Mouse (Mus musculus): ENCODE results near the gene Eme1.
"Not testable (repeated sequence)": the region's sequence is repeated elsewhere in the genome, so short reads cannot be mapped to it uniquely, and the experiment has no call there.

Gene Eme1

DNA sequence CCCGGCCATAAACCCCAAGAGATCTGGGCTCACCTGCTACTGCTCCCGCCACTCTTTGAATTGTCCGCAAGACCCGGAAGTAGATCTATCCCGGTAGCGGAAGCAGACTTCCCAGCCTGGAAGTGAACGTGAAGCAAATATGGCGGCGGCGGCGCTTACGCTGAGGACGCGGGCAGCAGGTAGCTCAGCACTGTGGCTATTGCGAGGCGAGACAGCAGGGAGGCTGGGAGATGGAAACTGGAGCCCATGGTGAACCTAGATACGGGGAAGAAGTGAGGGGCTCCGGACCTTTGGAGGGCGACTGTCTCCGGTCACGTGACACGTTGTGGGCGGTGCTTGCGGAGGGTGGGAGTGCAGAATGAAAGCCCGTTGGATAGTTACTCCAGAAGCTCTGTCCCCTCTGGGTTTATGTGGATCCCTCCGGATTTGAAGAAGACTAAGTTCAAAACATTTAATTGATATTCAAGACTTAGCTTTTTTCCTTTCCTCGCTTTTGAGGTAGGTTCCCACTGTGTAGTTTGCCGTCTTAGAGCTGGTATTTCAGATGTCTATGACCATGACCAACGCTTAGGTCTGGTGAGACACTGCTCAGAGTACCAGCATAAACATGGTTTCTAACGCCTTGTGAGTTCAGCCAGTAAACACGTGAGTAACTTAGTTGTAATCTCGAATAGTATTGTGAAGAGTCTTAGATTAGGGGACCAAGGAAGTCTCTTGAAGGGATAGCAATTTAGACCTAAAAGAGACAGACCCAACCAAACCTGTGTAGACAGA lies at the start of gene Eme1, which contains the start of gene Mrpl27:
Gene Eme1, minus strand, starts transcription at position 302 of the 774 bp plus-strand sequence.
Gene Mrpl27, plus strand, starts transcription at position 105 of the 774 bp plus-strand sequence.
- DNase-seq (ENCODE audit: extremely low read depth, insufficient read length, low spot score): peak; percentile 91

DNA sequence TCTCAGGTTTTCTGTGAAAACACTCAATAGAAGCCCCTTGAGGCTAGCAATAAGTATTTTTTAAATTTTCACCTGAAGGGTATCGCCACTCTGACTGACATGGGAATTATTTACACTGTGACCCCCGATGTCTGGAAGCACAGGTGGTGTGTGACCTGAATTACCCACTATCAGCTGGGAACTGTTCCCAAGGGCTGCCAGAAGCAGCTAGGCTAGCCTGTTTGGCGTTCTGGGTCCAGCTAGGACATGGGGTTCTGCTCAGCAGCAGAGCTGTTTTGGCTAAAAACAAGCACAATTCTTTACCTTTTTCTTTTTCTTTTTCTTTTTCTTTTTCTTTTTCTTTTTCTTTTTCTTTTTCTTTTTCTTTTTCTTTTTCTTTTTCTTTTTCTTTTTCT lies 48.4 kb upstream of the Eme1 start:
- DNase-seq (ENCODE audit: extremely low read depth, insufficient read length, low spot score): no peak

DNA sequence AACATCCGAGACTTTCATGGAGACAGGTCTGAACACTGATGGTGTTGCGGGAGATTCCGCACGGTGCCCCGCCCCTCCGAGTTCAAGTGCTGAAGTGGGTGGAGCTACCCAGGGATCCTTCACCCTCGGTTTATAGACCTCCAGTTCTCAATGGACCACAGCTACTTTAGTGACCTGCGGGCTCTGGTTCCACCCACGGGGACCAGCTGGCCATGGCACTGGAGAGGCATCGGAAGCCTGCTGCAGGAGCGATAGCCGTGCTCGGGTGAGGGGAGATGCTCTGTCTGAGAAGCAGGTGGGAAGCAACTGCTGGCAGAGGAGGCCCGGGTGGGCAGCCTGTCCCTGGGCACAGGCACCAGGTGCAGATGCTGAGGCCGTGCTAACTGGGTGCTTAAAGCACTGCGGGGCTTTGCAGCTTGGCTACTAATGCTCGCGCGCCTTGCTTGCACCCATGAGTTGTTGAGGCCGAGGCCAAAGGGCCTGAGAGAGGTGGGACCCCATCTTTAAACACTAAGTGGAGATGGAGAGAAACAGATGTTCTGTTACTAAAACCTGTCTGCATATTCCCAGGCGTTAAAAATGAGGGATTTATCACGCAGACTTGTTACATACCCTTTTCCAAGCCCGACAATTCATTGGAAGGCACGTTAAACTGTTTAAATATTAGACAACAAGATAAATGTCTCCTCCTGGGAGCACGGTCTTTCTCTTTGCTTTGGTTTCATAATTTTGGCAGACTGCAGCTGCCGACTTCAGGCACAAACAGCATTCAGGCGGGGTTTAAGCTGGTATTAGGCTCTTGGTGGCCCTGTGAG lies 47.8 kb upstream of the Eme1 start:
- no peak for DNase-seq (ENCODE audit: extremely low read depth, insufficient read length, low spot score)

DNA sequence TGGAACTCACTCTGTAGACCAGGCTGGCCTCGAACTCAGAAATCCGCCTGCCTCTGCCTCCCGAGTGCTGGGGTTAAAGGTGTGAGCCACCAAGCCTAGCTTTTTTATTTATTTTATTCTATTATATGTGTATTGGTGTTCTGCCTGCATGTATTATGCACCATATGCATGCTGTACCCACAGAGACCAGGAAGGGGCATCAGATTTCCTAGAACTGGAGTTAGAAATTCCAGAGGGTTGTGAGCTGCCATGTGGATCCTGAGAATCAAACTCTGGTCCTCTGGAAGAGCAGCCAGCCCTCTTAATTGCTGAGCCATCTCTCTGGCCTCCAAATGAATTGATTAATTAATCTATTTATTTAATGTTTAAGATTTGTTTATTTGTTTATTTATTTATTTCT lies 45.6 kb upstream of the Eme1 start:
- DNase-seq (ENCODE audit: extremely low read depth, insufficient read length, low spot score): no peak

DNA sequence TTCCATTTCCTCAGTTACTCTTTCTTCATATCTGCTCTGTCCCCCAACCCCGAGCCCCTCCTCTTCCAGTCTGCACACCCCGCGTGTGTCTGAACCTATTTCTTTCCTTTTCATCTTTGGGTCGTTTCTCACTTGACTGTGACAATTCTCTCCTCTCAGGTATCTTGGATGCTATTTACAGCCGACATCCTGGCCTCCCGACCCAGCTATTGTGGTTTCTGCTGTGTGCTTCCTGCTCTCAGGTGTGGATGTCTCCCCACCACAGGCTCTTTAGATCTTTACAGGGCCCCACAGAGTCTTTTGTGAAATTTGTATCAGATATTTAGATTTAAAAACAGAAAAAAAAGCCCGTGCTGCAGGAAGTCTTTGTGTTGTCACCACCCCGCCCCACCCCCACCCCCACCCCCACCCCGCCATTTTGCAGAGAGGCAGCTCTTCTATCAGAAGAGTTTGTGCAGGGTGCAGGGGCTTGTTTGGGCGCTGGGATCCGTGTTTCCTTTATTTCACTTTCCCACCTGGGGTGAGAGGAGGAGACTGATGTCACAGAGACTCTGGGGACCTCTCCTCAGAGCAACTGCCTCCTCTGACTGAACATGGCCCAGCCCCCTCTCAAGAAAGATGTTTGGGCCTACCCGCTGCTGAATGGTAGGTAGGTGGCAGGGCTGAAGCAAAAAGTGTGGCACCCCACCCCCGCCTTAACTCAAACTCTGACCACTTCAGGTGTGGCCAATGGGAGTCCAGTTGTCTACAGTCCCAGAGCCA lies 44.1 kb upstream of the Eme1 start:
- DNase-seq (ENCODE audit: extremely low read depth, insufficient read length, low spot score): no peak

DNA sequence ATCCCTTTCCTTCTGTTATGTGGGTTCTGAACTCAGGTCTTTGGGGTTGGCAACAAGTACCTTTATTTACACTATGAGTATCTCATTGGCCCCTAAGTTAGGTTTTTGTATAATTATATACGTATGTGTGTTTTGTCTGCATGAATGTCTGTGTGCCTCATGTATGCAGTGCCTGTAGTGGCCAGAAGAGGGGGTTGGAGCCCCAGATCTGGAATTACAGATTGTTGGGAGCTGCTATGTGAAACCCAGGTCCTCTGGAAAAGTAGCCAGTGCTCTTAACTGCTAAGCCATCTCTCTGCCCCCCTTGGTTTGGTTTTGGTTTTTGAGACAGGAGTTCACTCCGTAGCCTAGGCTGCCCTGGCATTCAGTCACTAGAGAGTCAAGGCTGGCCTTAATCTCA lies 43.4 kb upstream of the Eme1 start:
- DNase-seq (ENCODE audit: extremely low read depth, insufficient read length, low spot score): no peak

DNA sequence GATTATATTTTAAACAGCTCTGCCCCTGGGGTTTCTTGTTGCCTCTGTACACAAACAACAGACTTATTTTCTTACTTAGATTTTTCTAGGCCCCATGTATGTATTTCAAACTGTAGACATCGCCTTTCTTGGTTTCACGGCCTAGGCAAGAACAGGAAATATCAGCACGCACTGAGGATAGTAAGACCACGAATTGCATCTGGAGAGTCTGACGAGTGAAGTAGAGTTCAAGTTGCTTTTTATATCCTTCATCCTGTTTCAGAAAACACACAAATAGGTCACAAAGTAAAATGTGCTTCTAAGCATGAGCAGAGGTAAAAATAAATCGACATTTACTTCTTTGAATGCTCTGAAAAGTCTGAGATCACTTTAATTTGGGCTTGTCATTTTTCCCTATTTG lies 41.7 kb upstream of the Eme1 start:
- no peak for DNase-seq (ENCODE audit: extremely low read depth, insufficient read length, low spot score)

DNA sequence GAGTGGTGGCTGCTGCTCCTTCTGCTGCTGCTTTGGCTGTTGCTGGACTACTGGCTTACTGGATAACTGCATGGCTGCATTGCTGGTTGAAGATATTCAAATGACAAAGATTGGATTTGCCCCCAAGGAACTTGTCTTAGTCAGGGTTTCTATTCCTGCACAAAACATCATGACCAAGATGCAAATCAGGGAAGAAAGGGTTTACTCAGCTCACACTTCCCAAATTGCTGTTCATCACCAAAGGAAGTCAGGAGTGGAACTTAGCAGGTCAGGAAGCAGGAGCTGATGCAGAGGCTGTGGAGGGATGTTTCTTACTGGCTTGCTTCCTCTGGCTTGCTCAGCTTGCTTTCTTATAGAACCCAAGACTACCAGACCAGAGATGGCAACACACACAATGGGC lies 38.7 kb upstream of the Eme1 start:
- DNase-seq (ENCODE audit: extremely low read depth, insufficient read length, low spot score): not testable (repeated sequence)

DNA sequence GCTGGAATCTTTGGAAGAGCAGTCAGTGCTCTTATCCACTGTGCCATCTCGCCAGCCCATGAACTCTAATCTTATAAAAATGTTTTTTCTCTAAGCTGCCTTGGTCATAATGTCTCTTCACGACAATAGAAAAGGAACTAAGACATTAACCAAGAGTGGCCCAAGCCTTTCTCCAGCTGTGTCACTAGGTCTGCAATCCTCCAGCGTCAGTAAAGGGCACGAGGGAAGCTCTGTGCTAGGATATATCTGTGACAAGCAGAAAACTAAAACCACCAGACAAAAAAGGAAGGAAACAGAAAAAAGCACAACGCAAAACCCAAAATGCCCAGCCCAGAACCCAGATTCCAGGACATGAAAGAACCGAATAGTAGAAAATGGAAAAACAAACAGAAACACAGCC lies 33.4 kb upstream of the Eme1 start:
- DNase-seq (ENCODE audit: extremely low read depth, insufficient read length, low spot score): no peak

DNA sequence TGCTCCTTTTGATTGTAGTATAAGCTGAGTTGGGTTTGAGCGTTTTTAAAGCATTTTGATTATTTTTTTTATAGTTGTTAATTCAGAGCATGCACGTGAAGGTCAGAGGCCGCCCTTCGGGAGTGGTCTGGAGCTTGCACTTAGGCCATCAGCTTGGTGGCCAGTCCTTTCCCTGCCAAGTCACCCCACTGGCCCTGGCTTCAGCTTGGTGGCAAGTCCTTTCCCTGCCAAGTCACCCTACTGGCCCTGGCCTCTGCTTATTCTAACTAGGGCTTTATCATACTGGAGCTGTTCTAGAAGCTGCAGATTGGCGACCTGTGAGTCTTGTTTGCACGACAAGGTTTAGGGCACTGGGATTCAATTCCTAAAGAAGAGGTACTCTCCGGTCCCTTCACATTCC lies 28.7 kb upstream of the Eme1 start:
- no peak for DNase-seq (ENCODE audit: extremely low read depth, insufficient read length, low spot score)

DNA sequence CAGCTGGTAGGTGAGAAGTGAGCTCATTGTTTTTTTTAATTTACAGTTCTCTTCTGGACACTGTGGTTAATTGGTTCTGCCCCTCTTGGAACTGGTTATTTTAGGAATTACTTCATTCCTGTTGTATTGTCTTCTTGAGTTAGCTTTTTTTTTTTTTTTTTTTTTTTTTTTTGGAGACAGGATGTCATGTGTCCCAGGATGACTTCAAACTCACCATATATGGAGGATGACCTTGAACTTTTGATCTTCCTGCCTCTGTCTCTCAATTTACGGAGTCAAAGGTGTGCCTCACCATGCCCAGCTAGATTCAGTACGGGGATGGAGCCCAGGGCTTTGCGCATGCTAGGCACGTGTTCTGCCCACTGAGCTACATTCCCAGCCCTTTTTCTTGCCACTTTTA lies 27.9 kb upstream of the Eme1 start:
- no peak for DNase-seq (ENCODE audit: extremely low read depth, insufficient read length, low spot score)

DNA sequence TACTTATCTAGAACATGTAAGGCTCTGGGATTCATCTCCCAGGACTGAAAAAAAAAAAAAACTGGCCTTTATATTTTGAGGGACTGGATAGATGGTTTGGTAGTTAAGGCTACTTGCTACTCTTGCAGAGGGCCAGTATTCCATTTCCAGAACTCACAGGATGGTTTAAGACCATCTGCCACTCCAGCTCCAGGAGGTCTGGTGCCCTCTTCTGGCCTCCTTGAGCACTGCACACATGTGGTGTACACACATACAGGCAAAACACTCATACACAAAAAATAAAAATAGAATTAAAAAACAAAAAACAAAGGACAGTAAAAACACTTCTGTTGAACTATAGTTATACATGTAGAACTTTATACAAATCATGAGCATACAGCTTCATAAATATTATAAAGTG lies 26.9 kb upstream of the Eme1 start:
- DNase-seq (ENCODE audit: extremely low read depth, insufficient read length, low spot score): no peak

DNA sequence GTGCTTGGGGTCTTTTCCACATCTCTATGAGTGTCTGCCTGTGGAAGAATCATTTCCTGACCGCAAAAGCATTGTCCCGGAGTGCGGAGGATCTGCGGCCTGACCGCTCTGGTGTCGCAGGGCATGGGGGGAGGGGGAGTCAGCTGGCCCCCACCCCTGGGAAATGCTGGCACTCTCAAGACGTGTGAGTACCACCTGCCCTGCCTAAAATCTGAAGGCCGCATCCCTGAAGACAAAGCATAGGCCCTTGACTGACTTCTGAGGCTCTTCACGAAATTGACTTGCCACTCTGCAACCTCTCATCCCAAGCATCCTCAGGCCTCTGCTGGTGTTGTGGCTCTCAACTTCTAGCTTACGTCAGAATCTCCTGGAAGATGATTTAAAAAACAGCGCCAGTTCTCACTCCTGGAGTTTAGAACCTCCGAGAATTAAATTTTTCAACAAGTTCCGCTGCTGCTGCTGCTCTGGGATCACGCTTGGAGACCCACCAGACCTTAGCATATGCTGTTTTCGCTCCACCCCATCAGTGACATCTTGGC lies 23.9 kb upstream of the Eme1 start:
- DNase-seq (ENCODE audit: extremely low read depth, insufficient read length, low spot score): no peak

DNA sequence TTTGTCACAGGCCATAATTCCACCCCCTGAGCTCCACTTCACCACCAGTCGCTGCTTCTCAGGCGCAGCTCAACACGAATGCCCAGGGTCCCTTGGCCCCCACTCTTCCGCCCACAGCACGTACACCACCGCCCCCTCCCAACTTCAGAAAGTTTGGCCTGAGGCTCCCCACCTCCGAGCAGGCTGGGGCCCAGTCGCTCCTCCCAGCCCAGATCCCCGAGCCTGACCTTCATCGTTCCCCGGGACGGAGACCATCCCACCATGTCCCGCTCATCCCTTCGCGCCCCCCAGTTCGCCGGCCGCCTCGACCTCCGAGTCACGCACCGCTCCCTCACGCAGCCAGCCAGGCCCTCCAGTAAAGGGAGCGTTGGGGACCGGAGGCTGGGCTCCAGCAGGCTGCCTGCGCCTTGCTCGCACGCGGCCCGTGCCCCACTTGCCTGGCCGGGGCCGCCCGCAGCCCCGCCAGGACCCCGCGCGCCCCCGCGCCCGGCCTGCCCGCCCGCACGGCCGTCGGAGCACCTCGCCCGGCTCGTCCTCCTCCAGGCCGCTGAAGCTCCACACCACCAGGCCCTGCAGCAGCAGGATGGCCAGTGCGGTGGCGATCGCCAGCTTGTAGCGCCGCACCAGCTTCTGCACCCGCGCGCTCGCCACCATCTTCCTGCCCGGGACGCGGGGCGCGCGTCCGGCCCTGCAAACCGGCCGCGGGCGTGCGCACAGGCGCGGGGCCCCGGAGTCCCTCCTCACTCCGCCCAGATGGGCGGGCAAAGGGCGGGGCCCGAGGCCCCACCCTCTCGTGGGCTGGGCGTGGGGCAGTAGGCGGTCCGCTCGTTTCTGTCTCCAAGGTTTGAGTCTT lies 23.2 kb upstream of the Eme1 start, which contains the start of gene Xylt2:
Gene Xylt2, minus strand, starts transcription at position 762 of the 853 bp plus-strand sequence.
- DNase-seq (ENCODE audit: extremely low read depth, insufficient read length, low spot score): peak; percentile 92

DNA sequence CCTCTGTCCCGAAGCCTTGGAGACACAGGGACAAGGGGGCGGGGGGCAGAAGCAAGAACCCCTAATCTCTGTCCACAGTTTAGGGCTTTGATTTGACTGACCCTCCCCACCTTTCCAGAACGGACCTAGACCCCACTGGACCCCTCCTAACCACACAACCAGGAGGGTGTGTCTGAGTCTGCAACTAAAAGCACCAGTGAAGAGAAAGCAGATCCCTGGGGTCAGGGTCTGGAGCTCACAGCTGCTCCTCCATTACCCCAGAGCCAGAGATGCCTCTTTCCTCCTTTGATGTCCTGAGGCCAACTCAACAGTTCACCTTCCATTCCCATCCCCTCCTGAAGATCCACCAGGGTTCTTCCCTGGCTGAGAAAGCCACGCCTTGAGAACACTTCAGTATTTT lies 22.5 kb upstream of the Eme1 start:
- DNase-seq (ENCODE audit: extremely low read depth, insufficient read length, low spot score): no peak

DNA sequence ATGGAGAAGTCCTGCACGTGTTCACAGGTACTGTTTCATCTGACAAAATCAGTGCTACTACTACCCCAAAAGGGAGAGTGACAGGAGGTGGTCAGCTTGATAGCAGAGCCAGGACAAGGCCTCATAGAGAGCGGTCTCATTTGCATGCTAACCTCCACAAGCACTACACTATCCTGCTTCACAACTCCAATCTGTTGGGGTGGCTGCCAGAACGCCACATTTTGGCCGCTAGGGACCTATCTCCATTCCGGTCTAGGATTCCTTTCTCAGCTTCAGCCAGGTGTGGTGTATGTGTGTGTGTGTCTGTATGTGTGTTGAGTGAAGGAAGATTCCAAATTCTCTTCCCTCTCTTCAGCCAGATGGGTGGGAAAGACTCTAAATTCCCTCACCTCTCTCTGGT lies 21.7 kb upstream of the Eme1 start:
- DNase-seq (ENCODE audit: extremely low read depth, insufficient read length, low spot score): no peak

DNA sequence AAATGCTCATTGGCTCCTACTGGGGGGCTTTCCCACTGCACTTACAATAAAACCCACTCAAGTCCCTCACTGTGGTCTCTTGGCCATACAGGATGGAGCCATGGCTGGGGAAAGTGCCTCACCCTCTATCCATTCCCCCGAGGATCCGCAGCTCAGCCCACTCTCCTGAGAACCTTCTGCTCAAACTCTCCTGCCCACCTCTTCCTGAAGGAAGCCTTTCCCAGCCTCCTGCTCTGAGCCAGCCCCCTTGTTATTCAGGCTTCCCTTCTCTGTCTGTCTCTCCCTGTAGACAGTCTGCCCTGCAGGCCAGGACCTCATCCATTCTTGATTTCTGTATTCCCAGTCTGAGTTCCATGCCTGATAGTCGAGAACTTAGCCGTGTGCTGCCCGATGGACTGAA lies 21.2 kb upstream of the Eme1 start:
- no peak for DNase-seq (ENCODE audit: extremely low read depth, insufficient read length, low spot score)

DNA sequence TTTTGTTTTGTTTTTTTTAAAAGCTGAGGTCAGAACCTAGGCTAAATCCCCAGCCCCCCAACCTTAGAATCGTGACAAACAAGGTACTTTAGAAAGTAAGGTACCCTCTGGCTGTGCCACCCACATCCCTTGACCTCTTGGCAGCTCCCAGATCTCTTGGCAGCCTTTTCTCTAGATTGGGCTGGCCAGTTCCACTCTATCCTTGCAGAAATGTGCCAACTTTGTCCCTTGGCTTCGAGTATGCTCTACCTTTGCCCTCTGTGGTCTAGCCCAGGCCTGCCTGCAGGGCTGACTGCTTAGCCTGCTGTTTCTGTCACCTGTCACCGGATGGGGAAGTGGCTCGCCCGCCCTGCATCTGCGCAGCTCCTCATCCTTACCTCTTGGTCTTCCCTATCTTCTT lies 11.5 kb upstream of the Eme1 start:
- DNase-seq (ENCODE audit: extremely low read depth, insufficient read length, low spot score): no peak

DNA sequence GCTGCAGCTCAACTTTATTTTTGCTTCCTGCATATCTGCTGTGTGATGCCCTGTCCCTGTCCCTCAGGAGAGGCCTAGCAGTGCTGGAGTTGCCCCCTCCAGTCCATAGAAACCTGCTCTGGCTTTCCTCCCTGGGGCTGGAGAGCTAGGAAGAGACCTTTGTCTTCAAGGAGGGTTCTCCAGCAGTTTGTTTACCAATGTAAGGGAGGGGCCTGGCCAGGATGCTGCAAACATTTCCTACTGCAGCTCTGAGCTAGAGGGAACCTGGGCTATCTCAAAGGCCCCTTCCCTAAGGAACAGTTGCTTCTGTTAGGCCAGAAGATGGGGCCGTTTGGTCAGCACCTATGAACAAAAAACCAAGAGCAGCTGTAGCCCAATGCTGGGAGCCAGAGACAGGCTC lies 7.6 kb upstream of the Eme1 start:
- no peak for DNase-seq (ENCODE audit: extremely low read depth, insufficient read length, low spot score)

DNA sequence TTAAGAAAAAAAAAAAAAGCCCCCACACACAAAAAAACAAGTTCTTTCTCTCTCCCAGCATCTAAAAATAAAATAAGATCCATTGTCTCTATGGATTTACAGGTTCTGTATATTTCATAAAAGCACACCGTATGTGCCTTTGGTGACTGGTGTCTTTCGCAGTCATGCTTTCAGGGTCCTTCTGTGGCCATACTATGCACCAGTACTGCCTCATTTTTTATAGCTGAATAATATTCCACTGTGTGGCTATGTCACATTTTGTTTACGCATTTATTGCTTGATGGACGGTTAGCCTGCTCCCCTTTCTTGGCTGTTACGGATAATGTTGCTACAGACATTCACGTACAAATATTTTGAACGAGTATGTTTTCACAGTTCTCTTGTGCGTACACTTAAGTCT lies 791 bp downstream of the Eme1 start:
- DNase-seq (ENCODE audit: extremely low read depth, insufficient read length, low spot score): no peak

Measured in 3134 (cell line).